Mouse (Mus musculus): Measurements from ENCODE around the gene Tmem30c. TPM values are rescaled to one million over a fixed set of nuclear protein-coding genes. Genes with fewer than 3 reads are reported as not detected.

Gene Tmem30c
- polyA plus RNA-seq, 1 experiment, result not detected

GRCm38 (mm10) chr16:57318637-57319125 is 26.0 kb upstream of the Tmem30c start:
- Histone ChIP-seq H3K27me3 (replicated peaks) (no peaks in the 10 kb centered on the region), H3K4me3 (replicated peaks) (no peak overlapping the region), H3K36me3 (replicated peaks; ENCODE audit: low read length) (no peaks in the 10 kb centered on the region), H3K9me3 (no peaks in the 10 kb centered on the region), H3K4me1 (peaks cover 9% of the 10 kb centered on the region)
- no peak for TF ChIP-seq FLI1 (IDR thresholded peaks at IDR 0.05; ENCODE audit: low read length)

- Histone ChIP-seq H3K4me3 (replicated peaks) (no peak overlapping the region), H3K4me1 (peaks cover 9% of the 10 kb centered on the region), H3K36me3 (replicated peaks; ENCODE audit: low read length) (no peaks in the 10 kb centered on the region), H3K27me3 (replicated peaks) (no peaks in the 10 kb centered on the region), H3K9me3 (no peaks in the 10 kb centered on the region)
- no peak for TF ChIP-seq GATA1 (IDR thresholded peaks at IDR 0.05; ENCODE audit: borderline replicate concordance, low read length)
- TF ChIP-seq FLI1 (IDR thresholded peaks at IDR 0.05; ENCODE audit: low read length), result no peak
Measured at GRCm38 (mm10) chr16:57317882-57318636, 25.4 kb upstream of the Tmem30c start.

- no peaks in the 10 kb centered on the region for H3K9me3 ChIP-seq
- H3K4me3 ChIP-seq (replicated peaks), result no peak overlapping the region
- no peaks in the 10 kb centered on the region for H3K36me3 ChIP-seq (replicated peaks; ENCODE audit: low read length)
- no peaks in the 10 kb centered on the region for H3K27me3 ChIP-seq (replicated peaks)
- TF ChIP-seq FLI1 (IDR thresholded peaks at IDR 0.05; ENCODE audit: low read length), result no peak
- peaks cover 9% of the 10 kb centered on the region for H3K4me1 ChIP-seq
Measured at GRCm38 (mm10) chr16:57317127-57317526, 24.5 kb upstream of the Tmem30c start.

GRCm38 (mm10) chr16:57315026-57315425 is 22.4 kb upstream of the Tmem30c start:
- no peaks in the 10 kb centered on the region for H3K27me3 ChIP-seq (replicated peaks)
- H3K4me3 ChIP-seq (replicated peaks), result no peak overlapping the region
- TF ChIP-seq GATA1 (IDR thresholded peaks at IDR 0.05; ENCODE audit: borderline replicate concordance, low read length) (no peak), FLI1 (IDR thresholded peaks at IDR 0.05; ENCODE audit: low read length) (no peak)

GRCm38 (mm10) chr16:57314236-57314635 is 21.6 kb upstream of the Tmem30c start:
- Histone ChIP-seq H3K27me3 (replicated peaks) (no peaks in the 10 kb centered on the region), H3K4me3 (replicated peaks) (no peak overlapping the region), H3K36me3 (replicated peaks; ENCODE audit: low read length) (no peaks in the 10 kb centered on the region), H3K9me3 (no peaks in the 10 kb centered on the region), H3K4me1 (peaks cover 9% of the 10 kb centered on the region)
- no peak for TF ChIP-seq FLI1 (IDR thresholded peaks at IDR 0.05; ENCODE audit: low read length)

More at GRCm38 (mm10) chr16:57315026-57315425, 22.4 kb upstream of the Tmem30c start:
- peaks cover 9% of the 10 kb centered on the region for H3K4me1 ChIP-seq
- H3K36me3 ChIP-seq (replicated peaks; ENCODE audit: low read length), result no peaks in the 10 kb centered on the region
- no peaks in the 10 kb centered on the region for H3K9me3 ChIP-seq

DNA sequence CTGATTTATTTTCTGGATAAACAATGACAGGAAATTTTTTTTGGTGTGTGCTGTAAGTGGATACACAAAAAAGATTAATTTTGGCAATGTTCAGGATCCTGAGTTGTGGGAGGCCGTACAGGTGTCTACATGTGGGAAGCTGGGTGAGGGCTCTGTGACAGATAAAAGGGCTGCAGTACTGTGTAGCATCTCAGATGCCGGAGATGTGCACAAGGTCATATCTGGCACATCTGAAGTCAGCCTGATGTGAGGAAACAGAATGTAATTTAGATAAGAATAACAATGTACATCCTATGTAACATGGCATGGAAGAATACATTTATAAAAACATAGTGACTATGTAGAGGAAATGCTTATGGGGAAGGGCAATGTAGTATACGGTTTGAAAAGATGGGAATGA is 20.8 kb upstream of the Tmem30c start:
- Histone ChIP-seq H3K4me3 (replicated peaks) (no peak overlapping the region), H3K27me3 (replicated peaks) (no peaks in the 10 kb centered on the region), H3K9me3 (no peaks in the 10 kb centered on the region), H3K4me1 (peaks cover 9% of the 10 kb centered on the region), H3K36me3 (replicated peaks; ENCODE audit: low read length) (no peaks in the 10 kb centered on the region)
- TF ChIP-seq GATA1 (IDR thresholded peaks at IDR 0.05; ENCODE audit: borderline replicate concordance, low read length), result no peak
- TF ChIP-seq FLI1 (IDR thresholded peaks at IDR 0.05; ENCODE audit: low read length), result no peak

DNA sequence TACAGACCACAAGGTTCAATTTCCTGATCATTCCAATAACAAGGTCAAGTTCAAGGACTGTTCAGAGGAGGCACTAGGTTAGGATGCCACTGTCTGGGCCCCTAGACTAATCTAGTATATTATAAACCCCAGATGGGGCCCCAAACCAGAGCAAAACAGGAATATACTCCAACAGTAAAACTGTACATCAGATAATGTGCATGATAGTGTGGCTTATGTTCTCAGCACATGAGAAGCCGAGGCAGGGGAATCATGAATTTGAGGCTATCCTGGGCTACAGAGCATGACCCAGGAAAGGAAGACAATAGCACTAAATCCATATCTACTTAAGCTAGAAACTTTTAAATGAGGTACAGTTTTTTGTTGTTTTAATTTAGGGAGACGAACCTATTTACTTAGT is 19.5 kb upstream of the Tmem30c start:
- TF ChIP-seq FLI1 (IDR thresholded peaks at IDR 0.05; ENCODE audit: low read length) (no peak), GATA1 (IDR thresholded peaks at IDR 0.05; ENCODE audit: borderline replicate concordance, low read length) (no peak)
- Histone ChIP-seq H3K36me3 (replicated peaks; ENCODE audit: low read length) (no peaks in the 10 kb centered on the region), H3K4me1 (peaks cover 3% of the 10 kb centered on the region), H3K9me3 (no peaks in the 10 kb centered on the region), H3K4me3 (replicated peaks) (no peak overlapping the region), H3K27me3 (replicated peaks) (no peaks in the 10 kb centered on the region)

GRCm38 (mm10) chr16:57305463-57305862 is 12.8 kb upstream of the Tmem30c start:
- Histone ChIP-seq H3K36me3 (replicated peaks; ENCODE audit: low read length) (peaks cover 2% of the 10 kb centered on the region), H3K9me3 (no peaks in the 10 kb centered on the region), H3K27me3 (replicated peaks) (no peaks in the 10 kb centered on the region), H3K4me3 (replicated peaks) (no peak overlapping the region), H3K4me1 (peaks cover 6% of the 10 kb centered on the region)
- TF ChIP-seq GATA1 (IDR thresholded peaks at IDR 0.05; ENCODE audit: borderline replicate concordance, low read length) (no peak), FLI1 (IDR thresholded peaks at IDR 0.05; ENCODE audit: low read length) (no peak)

DNA sequence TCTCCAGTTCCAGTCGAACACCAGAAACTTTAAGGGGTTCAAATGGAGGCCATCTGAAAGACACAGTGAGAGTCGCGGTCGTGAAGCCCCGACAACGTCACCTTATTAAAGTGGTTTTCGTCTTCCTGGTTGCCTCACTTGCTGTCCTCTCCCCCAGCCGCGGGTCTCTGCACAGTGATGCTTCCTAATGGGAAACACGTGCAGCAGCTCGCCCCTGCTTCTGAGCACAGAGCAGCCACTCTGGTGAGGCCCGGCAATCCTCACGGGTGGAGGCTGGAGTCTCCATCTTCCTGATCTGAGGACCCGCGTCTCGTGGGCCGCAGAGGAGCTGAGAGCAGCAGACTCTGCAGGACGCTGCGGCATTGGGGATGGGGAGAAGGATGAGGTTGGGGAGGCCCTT is 11.1 kb upstream of the Tmem30c start:
- H3K4me1 ChIP-seq, result peaks cover 6% of the 10 kb centered on the region
- H3K27me3 ChIP-seq (replicated peaks), result no peaks in the 10 kb centered on the region
- H3K9me3 ChIP-seq, result no peaks in the 10 kb centered on the region
- TF ChIP-seq FLI1 (IDR thresholded peaks at IDR 0.05; ENCODE audit: low read length), result no peak
- no peak for TF ChIP-seq GATA1 (IDR thresholded peaks at IDR 0.05; ENCODE audit: borderline replicate concordance, low read length)
- H3K36me3 ChIP-seq (replicated peaks; ENCODE audit: low read length), result peaks cover 2% of the 10 kb centered on the region
- H3K4me3 ChIP-seq (replicated peaks), result no peak overlapping the region

- H3K9me3 ChIP-seq, result no peaks in the 10 kb centered on the region
- H3K4me1 ChIP-seq, result peaks cover 6% of the 10 kb centered on the region
- no peaks in the 10 kb centered on the region for H3K27me3 ChIP-seq (replicated peaks)
- no peak overlapping the region for H3K4me3 ChIP-seq (replicated peaks)
- TF ChIP-seq FLI1 (IDR thresholded peaks at IDR 0.05; ENCODE audit: low read length) (no peak), GATA1 (IDR thresholded peaks at IDR 0.05; ENCODE audit: borderline replicate concordance, low read length) (no peak)
- peaks cover 2% of the 10 kb centered on the region for H3K36me3 ChIP-seq (replicated peaks; ENCODE audit: low read length)
Measured at GRCm38 (mm10) chr16:57302792-57303698, 10.4 kb upstream of the Tmem30c start.

Data from megakaryocyte, embryonic 14.5 days (primary cell).